Mouse (Mus musculus): ENCODE data around the gene Actl7b.

DNA sequence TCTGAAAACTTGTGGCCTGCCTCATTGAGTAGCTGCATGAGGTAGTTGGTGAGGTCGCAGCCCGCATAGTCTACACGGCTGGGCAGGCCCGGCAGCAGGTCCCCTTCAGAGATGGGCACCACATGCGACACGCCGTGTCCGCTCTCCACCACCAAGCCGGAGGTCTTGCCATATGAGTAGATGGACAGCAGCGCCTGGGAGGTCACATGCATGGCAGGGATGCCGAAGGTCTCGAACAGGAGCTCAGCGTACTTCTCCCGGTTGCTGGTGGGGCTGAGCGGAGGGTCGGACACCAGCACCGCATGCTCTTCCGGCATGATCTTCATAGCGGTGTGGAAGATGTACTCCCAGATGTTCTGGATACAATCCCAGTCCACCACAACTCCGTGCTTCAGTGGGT lies 632 bp downstream of the Actl7b start:
- no peak for TF ChIP-seq GATA1 (IDR thresholded peaks at IDR 0.05; ENCODE audit: low read length)
- TF ChIP-seq TAL1 (IDR thresholded peaks at IDR 0.05; ENCODE audit: low read length): no peak

Data from erythroblast, embryonic 14.5 days (primary cell).